Mouse (Mus musculus): ENCODE results near the gene Peg10.

DNA sequence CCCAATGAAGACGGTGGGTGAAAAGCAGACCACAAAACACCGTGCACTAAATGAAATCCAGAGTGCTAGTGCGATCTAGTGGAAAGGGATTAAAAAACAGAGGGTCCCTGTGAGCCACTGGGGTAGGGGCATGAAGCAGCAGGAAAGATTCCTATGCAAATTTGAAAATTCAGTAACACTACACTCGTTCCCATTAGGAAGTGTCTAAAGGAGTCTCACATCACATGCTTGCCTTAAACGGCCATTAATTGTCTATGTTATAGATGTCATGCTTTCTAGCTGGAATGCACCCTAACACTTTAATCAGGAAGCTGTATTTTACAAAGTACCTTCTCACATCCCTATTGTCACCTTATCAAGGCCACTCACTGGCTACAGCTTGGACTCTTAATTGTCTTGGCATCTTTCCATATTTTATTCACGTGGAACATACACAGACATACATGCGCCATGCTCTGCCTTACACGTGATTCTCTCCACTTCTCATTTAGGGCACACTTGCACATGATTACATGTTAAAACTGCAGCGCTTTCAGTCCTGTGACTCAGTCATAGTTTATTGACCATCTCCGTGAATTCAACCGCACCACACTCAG is 9.0 kb upstream of the Peg10 start:
- TF ChIP-seq POLR2A (IDR thresholded peaks at IDR 0.05; ENCODE audit: insufficient read depth, low read length) (no peak), CTCF (IDR thresholded peaks at IDR 0.05; ENCODE audit: low read depth, low read length) (no peak), EP300 (IDR thresholded peaks at IDR 0.05; ENCODE audit: insufficient read depth, low read depth, low read length) (no peak)

Measured in ES-Bruce4 (cell line).